Mouse (Mus musculus) hindbrain, embryonic 13.5 days (tissue): ENCODE data around the gene Sephs2. TPM values are rescaled to one million over a fixed set of nuclear protein-coding genes. Genes with fewer than 3 reads are reported as not detected.
"Not testable (repeated sequence)": the region's sequence is repeated elsewhere in the genome, so short reads cannot be mapped to it uniquely, and the experiment has no call there.

Source experiments
- ATAC-seq: fragments of 200-750 bp; cut with Nextera tagmentation; 2 replicates; pipeline ENCODE4 v1.8.0; 2017; ENCODE audit warnings: moderate TSS enrichment; ENCODE audit not compliant: low FRiP score
- H3K27ac ChIP-seq: fragments of 300-500 bp; sonication (generic); 2 replicates; pipeline ENCODE4 v1.5.1; 2015; ENCODE audit warnings: inconsistent platforms, mild to moderate bottlenecking, moderate library complexity
- H3K27me3 ChIP-seq: fragments of 300-500 bp; sonication (generic); 2 replicates; pipeline ENCODE4 v1.6.1; 2015; ENCODE audit warnings: mild to moderate bottlenecking, inconsistent platforms
- H3K36me3 ChIP-seq: fragments of 300-500 bp; sonication (generic); 2 replicates; pipeline ENCODE4 v1.6.1; 2015; ENCODE audit warnings: mild to moderate bottlenecking, inconsistent platforms
- H3K4me1 ChIP-seq: fragments of 300-500 bp; sonication (generic); replicated peaks from 2 replicates; pipeline ENCODE4 v1.6.1; 2015; ENCODE audit warnings: inconsistent platforms
- H3K4me2 ChIP-seq: fragments of 300-500 bp; sonication (generic); 2 replicates; pipeline ENCODE4 v1.6.1; 2015; ENCODE audit warnings: inconsistent platforms, mild to moderate bottlenecking, moderate library complexity
- H3K4me3 ChIP-seq: fragments of 300-500 bp; sonication (generic); 2 replicates; pipeline ENCODE4 v1.5.1; 2015; ENCODE audit warnings: mild to moderate bottlenecking, inconsistent platforms
- H3K9ac ChIP-seq: fragments of 300-500 bp; sonication (generic); 2 replicates; pipeline ENCODE4 v1.6.1; 2015; ENCODE audit warnings: mild to moderate bottlenecking, inconsistent platforms
- H3K9me3 ChIP-seq: fragments of 300-500 bp; sonication (generic); 2 replicates; pipeline ENCODE4 v1.6.1; 2016; ENCODE audit warnings: inconsistent platforms
- WGBS: fragments of 180-500 bp; shearing (Covaris S2); methylation state at CpG from one replicate; pipeline ENCODE4 v1.1.7; 2015; 5-methylcytosine and 5-hydroxymethylcytosine counted together
- polyA plus RNA-seq: library from polyadenylated mRNA; unstranded; fragments of >200 nt; fragmentation: Nextera tagmentation; extraction: Ambion mirVana; gene quantifications from 2 replicates; pipeline ENCODE4 v1.2.1, GENCODE M21; 2015

Sephs2 gene
- polyA plus RNA-seq, 1 experiment from 2014 or later, result 59.7 TPM

DNA sequence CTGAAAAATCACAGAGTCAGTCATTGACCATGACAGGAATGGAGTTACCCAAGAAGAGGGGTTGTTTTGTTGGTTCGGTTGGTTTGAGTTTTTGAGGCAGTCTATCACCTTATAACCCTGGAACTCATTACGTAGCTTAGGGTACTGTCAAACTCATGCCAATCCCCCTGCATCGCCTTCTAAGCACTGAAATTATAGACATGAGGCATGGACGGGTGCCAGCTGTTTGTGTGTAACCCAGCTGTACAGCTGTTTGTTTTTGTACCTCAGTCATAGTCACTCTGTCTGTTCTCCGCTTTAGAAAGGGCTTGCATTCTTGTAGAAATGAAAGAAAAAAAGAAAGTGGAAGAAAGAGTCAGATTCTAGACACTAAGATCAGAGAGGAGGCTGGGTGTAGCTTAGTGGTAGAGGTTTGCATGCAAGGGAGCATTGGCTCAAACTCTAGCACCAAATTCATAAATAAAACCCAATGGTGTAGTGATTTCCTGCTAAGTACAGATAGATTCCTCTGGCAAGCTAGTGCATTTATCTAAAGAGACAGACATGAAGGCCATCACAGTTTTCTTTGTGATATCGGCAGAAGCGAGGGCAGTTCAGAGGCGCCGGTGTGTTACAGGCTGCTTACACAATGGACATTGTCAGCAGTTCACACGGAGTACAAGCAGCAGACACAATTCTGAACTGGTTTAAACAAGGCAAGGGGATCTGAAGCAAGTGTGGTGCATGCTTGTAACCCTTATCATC, 11.5 kb downstream of the Sephs2 start:
- no peak for ATAC-seq
- 88% methylated on average over 10 of the region's 10 CpGs for WGBS

DNA sequence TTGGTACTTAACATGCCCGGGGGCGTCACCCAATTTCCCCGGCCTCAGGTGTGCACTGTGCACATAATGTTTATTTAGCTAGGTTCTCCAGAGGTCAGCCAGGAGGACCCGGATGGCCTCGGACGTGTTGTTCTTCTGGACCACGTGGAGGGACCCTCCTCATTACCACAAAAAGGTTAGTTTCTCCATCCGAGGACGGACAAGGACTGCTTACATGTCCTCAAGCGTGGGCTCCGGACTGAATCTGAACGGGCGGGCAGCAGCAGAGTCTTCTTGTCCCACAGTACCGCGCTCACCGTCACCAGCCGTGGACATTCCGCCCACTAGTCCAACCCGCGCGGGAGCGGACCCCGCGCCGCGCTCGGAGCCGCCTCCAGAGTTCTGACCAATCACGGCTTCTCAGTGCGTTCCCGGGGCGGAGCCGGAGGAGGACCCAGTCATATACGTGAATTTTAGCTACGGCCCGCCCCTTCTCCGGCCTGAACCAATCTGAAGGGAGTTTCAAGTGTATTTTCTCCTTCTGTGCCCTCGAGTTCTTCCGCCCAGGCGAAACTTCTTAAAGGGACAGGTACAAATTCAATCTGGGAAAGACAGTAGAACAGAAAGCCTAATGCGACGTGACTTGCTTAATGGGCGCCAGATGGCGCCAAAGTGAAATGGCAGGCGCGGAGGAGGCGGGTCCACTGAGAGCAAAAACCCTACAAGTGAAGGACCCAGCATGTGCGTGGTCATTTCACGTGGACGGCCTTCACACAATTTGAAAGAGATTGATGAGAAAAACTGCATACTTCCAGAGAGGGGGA, 13.3 kb downstream of the Sephs2 start, which contains the start of gene Dctpp1:
Gene Dctpp1 (minus strand): TSS at position 401 of the 803 bp plus-strand sequence.
- Histone ChIP-seq H3K27ac (peak within 1 kb of the TSS; percentile 55; the same call in 1 of the 2 replicates), H3K36me3 (peaks cover 10% of the 10 kb centered on the region), H3K4me2 (peak within 1 kb of the TSS; percentile 87), H3K4me1 (peaks cover 18% of the 10 kb centered on the region), H3K9ac (peak within 1 kb of the TSS; percentile 84), H3K27me3 (no peaks in the 10 kb centered on the region), H3K9me3 (no peaks in the 10 kb centered on the region), H3K4me3 (peak within 1 kb of the TSS; percentile 65)
- ATAC-seq, result peak; percentile 98
- WGBS, result under 1% methylated on average over 50 of the region's 50 CpGs

More for the DNA sequence above, 11.5 kb downstream of the Sephs2 start:
- no peaks in the 10 kb centered on the region for H3K27me3 ChIP-seq
- H3K4me3 ChIP-seq, result no peak overlapping the region
- H3K36me3 ChIP-seq, result no peaks in the 10 kb centered on the region
- no peak overlapping the region for H3K4me2 ChIP-seq
- H3K27ac ChIP-seq, result no peak overlapping the region
- H3K4me1 ChIP-seq, result peaks cover 18% of the 10 kb centered on the region
- H3K9ac ChIP-seq, result no peak overlapping the region
- H3K9me3 ChIP-seq, result no peaks in the 10 kb centered on the region

GRCm38 (mm10) chr7:127259186-127259905, 14.5 kb downstream of the Sephs2 start:
- Histone ChIP-seq H3K4me2 (peak overlapping the region; percentile 87), H3K9me3 (no peaks in the 10 kb centered on the region), H3K9ac (peak overlapping the region; percentile 84; the same call in 1 of the 2 replicates), H3K27ac (no peak overlapping the region), H3K36me3 (peaks cover 10% of the 10 kb centered on the region), H3K27me3 (no peaks in the 10 kb centered on the region), H3K4me1 (peaks cover 28% of the 10 kb centered on the region), H3K4me3 (peak overlapping the region; percentile 65)
- ATAC-seq, result no peak
- 73% methylated on average over 8 of the region's 8 CpGs for WGBS

DNA sequence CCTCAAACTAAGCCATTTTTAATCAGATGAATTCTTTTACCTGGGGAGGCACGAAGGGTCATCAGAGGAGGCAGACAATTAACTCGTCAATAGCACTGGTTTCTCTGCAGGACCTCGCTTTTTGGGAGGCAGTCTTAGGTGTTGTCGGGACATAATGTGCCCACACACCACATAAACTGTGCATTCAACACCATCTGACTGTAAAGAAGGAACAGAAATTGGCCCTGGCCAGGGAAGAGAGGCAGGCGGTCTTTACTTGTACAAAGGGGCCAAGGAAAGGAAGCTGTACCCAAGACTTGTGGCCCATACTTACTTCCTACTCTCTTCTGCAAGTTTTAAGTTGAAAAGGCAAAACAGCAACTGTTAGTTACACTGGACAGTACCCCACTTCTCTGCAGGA, 17.3 kb downstream of the Sephs2 start:
- WGBS, result 92% methylated on average over 5 of the region's 5 CpGs
- Histone ChIP-seq H3K4me2 (no peak overlapping the region), H3K4me3 (no peak overlapping the region), H3K4me1 (peaks cover 33% of the 10 kb centered on the region), H3K9me3 (no peaks in the 10 kb centered on the region), H3K36me3 (peaks cover 10% of the 10 kb centered on the region), H3K27me3 (no peaks in the 10 kb centered on the region), H3K27ac (no peak overlapping the region), H3K9ac (no peak overlapping the region)
- ATAC-seq, result no peak

DNA sequence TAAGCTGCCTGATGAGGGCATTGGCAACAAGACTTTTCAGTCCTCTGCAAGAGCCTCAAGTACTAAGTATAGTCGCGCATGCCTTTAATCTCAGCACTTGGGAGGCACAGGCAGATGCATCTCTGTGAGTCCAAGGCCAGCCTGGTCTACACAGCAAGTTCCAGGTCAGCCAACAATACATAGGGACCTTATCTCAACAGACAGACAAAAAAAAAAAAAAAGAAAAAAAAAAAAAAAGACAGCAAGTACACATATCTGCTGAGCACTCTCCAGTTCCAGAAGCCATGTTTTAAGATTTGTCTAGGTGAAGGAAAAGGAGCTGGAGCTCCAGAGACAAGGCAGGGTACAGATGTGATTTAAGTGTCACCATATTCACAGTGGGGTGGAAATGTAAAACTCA, 17.9 kb downstream of the Sephs2 start:
- H3K4me2 ChIP-seq, result no peak overlapping the region
- WGBS, result 98% methylated on average over 2 of the region's 2 CpGs

GRCm38 (mm10) chr7:127255008-127255407, 18.8 kb downstream of the Sephs2 start:
- peak overlapping the region; percentile 87 for H3K4me2 ChIP-seq
- WGBS, result 32% methylated on average over 4 of the region's 4 CpGs
- H3K9me3 ChIP-seq, result no peaks in the 10 kb centered on the region
- peak overlapping the region; percentile 94 for H3K27ac ChIP-seq
- H3K4me1 ChIP-seq, result peaks cover 27% of the 10 kb centered on the region
- no peaks in the 10 kb centered on the region for H3K27me3 ChIP-seq
- H3K36me3 ChIP-seq, result peaks cover 12% of the 10 kb centered on the region
- H3K9ac ChIP-seq, result peak overlapping the region; percentile 82
- H3K4me3 ChIP-seq, result peak overlapping the region; percentile 56
- no peak for ATAC-seq

More for the DNA sequence above, 17.9 kb downstream of the Sephs2 start:
- peaks cover 30% of the 10 kb centered on the region for H3K4me1 ChIP-seq
- no peak for ATAC-seq
- no peak overlapping the region for H3K4me3 ChIP-seq
- peaks cover 10% of the 10 kb centered on the region for H3K36me3 ChIP-seq
- no peak overlapping the region for H3K9ac ChIP-seq
- H3K9me3 ChIP-seq, result no peaks in the 10 kb centered on the region
- H3K27ac ChIP-seq, result no peak overlapping the region
- H3K27me3 ChIP-seq, result no peaks in the 10 kb centered on the region

DNA sequence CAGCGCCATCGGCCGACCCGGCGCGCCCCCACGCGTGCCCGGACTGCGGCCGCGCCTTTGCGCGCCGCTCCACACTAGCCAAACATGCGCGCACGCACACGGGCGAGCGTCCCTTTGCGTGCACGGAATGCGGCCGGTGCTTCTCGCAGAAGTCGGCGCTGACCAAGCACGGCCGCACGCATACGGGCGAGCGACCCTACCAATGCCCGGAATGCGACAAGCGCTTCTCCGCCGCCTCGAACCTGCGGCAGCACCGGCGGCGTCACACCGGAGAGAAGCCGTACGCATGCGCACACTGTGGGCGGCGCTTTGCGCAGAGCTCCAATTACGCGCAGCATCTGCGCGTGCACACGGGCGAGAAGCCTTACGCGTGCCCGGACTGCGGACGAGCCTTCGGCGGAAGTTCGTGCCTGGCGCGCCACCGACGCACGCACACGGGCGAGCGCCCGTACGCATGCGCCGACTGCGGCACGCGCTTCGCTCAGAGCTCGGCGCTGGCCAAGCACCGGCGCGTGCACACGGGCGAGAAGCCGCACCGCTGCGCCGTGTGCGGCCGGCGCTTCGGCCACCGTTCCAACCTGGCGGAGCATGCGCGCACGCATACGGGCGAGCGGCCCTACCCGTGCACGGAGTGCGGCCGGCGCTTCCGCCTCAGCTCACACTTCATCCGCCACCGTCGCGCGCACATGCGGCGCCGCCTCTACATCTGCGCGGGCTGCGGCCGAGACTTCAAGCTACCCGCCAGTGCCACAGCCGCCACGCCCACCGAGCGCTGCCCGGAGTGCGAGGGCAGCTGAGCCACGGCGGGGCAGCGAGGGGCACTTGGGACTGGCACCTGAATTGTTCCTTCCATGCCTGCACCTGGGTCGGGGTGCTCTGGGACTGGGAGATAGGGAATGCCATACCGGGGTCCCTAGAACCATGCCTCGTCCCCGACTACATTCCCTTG, 19.8 kb downstream of the Sephs2 start:
- Histone ChIP-seq H3K27me3 (no peaks in the 10 kb centered on the region), H3K4me3 (peak overlapping the region; percentile 56), H3K9me3 (no peaks in the 10 kb centered on the region), H3K27ac (peak overlapping the region; percentile 94), H3K36me3 (peaks cover 21% of the 10 kb centered on the region), H3K4me2 (peak overlapping the region; percentile 87), H3K4me1 (peaks cover 17% of the 10 kb centered on the region), H3K9ac (peak overlapping the region; percentile 82)
- WGBS, result under 1% methylated on average over 135 of the region's 136 CpGs
- peak; percentile 96 for ATAC-seq

- no peak for ATAC-seq
- no peaks in the 10 kb centered on the region for H3K27me3 ChIP-seq
- H3K4me1 ChIP-seq, result peaks cover 15% of the 10 kb centered on the region
- peak overlapping the region; percentile 79 for H3K9ac ChIP-seq
- H3K4me3 ChIP-seq, result peak overlapping the region; percentile 56
- peaks cover 23% of the 10 kb centered on the region for H3K36me3 ChIP-seq
- H3K9me3 ChIP-seq, result no peaks in the 10 kb centered on the region
- WGBS, result 84% methylated on average over 6 of the region's 6 CpGs
- H3K4me2 ChIP-seq, result peak overlapping the region; percentile 87
- H3K27ac ChIP-seq, result peak overlapping the region; percentile 94
Observed at GRCm38 (mm10) chr7:127253341-127253740, 20.5 kb downstream of the Sephs2 start.

DNA sequence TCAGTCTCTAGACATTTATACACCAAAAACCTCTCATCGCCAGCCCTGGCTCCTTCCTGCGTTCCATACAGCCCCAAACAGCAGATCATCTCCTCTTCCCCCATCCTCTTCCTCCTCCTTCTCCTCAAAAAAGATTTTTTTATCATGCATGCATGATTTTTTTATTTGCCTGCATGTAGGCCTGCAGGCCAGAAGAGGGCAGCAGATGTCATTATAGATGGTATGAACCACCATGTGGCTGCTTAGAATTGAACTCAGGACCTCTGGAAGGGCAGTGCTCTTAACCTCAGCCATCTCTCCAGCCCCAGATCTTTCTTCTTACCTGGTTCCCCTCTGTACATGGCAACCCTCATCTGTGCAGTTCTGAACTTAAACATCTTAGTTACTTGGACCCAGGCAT, 21.4 kb downstream of the Sephs2 start:
- no peak overlapping the region for H3K4me3 ChIP-seq
- H3K4me1 ChIP-seq, result peaks cover 15% of the 10 kb centered on the region
- no peak overlapping the region for H3K27ac ChIP-seq
- H3K27me3 ChIP-seq, result no peaks in the 10 kb centered on the region
- H3K9me3 ChIP-seq, result no peaks in the 10 kb centered on the region
- 87% methylated on average over 2 of the region's 2 CpGs for WGBS
- peaks cover 29% of the 10 kb centered on the region for H3K36me3 ChIP-seq
- no peak overlapping the region for H3K4me2 ChIP-seq
- ATAC-seq, result no peak
- no peak overlapping the region for H3K9ac ChIP-seq

DNA sequence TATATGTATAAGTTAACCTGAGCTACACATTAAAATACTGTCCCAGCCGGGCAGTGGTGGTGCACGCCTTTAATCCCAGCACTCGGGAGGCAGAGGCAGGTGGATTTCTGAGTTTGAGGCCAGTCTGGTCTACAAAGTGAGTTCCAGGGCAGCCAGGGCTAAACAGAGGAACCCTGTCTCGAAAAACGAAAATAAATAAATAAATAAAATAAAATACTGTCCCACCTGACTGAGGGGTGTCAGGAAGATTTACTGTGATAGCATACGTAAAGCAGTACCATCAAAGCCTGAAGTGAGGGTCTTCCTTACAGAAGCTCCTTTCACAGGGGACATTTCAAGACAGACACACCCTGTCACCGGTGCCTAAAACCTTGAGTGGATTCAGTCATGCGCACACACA, 23.3 kb downstream of the Sephs2 start:
- H3K27ac ChIP-seq, H3K4me2 ChIP-seq, H3K9ac ChIP-seq, H3K4me3 ChIP-seq, ATAC-seq, H3K27me3 ChIP-seq, H3K9me3 ChIP-seq: not testable (repeated sequence)
- 93% methylated on average over 8 of the region's 8 CpGs for WGBS
- H3K4me1 ChIP-seq, result peaks cover 31% of the 10 kb centered on the region
- peaks cover 19% of the 10 kb centered on the region for H3K36me3 ChIP-seq
